Mouse (Mus musculus) ES-Bruce4 (cell line): Measurements from ENCODE around the gene Bmp2k.

ENCODE experiments used
- CTCF ChIP-seq: IDR thresholded peaks from one replicate; pipeline ENCODE4 v1.8.1; 2011; ENCODE audit warnings: low read depth, low read length
- EP300 ChIP-seq: IDR thresholded peaks from 2 replicates; pipeline ENCODE4 v1.6.1; 2011; ENCODE audit warnings: low read depth, low read length; ENCODE audit not compliant: insufficient read depth

DNA sequence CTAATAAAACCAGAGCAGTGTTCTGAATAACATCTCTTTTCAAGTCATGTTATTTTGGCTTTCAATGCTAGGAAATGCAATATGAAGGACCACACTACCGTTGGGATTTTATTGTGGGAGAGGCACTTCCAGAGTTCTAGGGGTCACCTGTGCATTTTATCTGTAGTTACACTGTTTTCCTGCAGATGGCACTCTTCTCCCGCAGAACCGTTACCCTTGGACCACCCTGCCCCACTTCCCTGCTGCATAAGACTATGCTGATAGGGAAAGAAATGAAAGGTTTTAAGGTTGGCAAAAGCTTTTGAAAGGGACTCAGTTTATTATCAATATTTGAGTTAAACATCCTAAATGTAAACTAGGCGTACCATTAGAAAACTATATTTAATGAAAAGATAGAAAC lies 128.5 kb downstream of the Bmp2k start:
- peak; percentile 69 for TF ChIP-seq CTCF
- TF ChIP-seq EP300, result no peak
